Mouse (Mus musculus) heart, embryonic 15.5 days (tissue): Measurements from ENCODE around the gene Ube2q1. TPM values are rescaled to one million over a fixed set of nuclear protein-coding genes. Genes with fewer than 3 reads are reported as not detected.

ENCODE experiments used
- ATAC-seq: fragments of 200-750 bp; cut with Nextera tagmentation; replicated peaks from 2 replicates; pipeline ENCODE4 v1.8.0; 2017; ENCODE audit warnings: low read depth, moderate TSS enrichment; ENCODE audit not compliant: insufficient number of reproducible peaks, insufficient read depth, low FRiP score
- H3K27ac ChIP-seq: fragments of 300-500 bp; sonication (generic); 2 replicates; pipeline ENCODE4 v1.5.1; 2015; ENCODE audit warnings: mild to moderate bottlenecking, inconsistent platforms
- H3K27me3 ChIP-seq: fragments of 300-500 bp; sonication (generic); 2 replicates; pipeline ENCODE4 v1.6.1; 2015; ENCODE audit warnings: inconsistent platforms
- H3K36me3 ChIP-seq: fragments of 300-500 bp; sonication (generic); 2 replicates; pipeline ENCODE4 v1.6.1; 2015; ENCODE audit warnings: mild to moderate bottlenecking, inconsistent platforms
- H3K4me1 ChIP-seq: fragments of 300-500 bp; sonication (generic); replicated peaks from 2 replicates; pipeline ENCODE4 v1.6.1; 2015; ENCODE audit warnings: inconsistent platforms
- H3K4me2 ChIP-seq: fragments of 300-500 bp; sonication (generic); 2 replicates; pipeline ENCODE4 v1.6.1; 2015; ENCODE audit warnings: inconsistent platforms, mild to moderate bottlenecking, moderate library complexity
- H3K4me3 ChIP-seq: fragments of 300-500 bp; sonication (generic); 2 replicates; pipeline ENCODE4 v1.5.1; 2015; ENCODE audit warnings: mild to moderate bottlenecking, inconsistent platforms
- H3K9ac ChIP-seq: fragments of 300-500 bp; sonication (generic); 2 replicates; pipeline ENCODE4 v1.6.1; 2015; ENCODE audit warnings: mild to moderate bottlenecking, inconsistent platforms
- H3K9me3 ChIP-seq: fragments of 300-500 bp; sonication (generic); replicated peaks from 2 replicates; pipeline ENCODE4 v1.6.1; 2016; ENCODE audit warnings: inconsistent platforms
- WGBS: fragments of 180-500 bp; shearing (Covaris S2); methylation state at CpG from one replicate; pipeline ENCODE4 v1.1.7; 2015; ENCODE audit warnings: mixed read lengths; 5-methylcytosine and 5-hydroxymethylcytosine counted together
- polyA plus RNA-seq: library from polyadenylated mRNA; unstranded; fragments of >200 nt; fragmentation: Nextera tagmentation; extraction: Ambion mirVana; gene quantifications from 2 replicates; pipeline ENCODE4 v1.2.1, GENCODE M21; 2015

Ube2q1 gene
- polyA plus RNA-seq, 1 experiment from 2014 or later, result 6.8 TPM

- Histone ChIP-seq H3K9me3 (no peaks in the 10 kb centered on the region), H3K27ac (no peak overlapping the region), H3K36me3 (no peaks in the 10 kb centered on the region), H3K27me3 (no peaks in the 10 kb centered on the region), H3K4me1 (no peaks in the 10 kb centered on the region), H3K4me2 (no peak overlapping the region), H3K9ac (no peak overlapping the region), H3K4me3 (no peak overlapping the region)
- 92% methylated on average over 2 of the region's 2 CpGs for WGBS
- no peak for ATAC-seq
These were observed 33.3 kb downstream of the Ube2q1 start for GRCm38 (mm10) chr3:89806751-89807150.

- Histone ChIP-seq H3K9me3 (no peaks in the 10 kb centered on the region), H3K36me3 (no peaks in the 10 kb centered on the region), H3K4me2 (no peak overlapping the region), H3K27me3 (no peaks in the 10 kb centered on the region), H3K27ac (no peak overlapping the region), H3K4me3 (no peak overlapping the region), H3K4me1 (no peaks in the 10 kb centered on the region), H3K9ac (no peak overlapping the region)
- no peak for ATAC-seq
- 89% methylated on average over 3 of the region's 3 CpGs for WGBS
These were observed 33.8 kb downstream of the Ube2q1 start for GRCm38 (mm10) chr3:89807171-89807570.

- ATAC-seq, result no peak
- no peak overlapping the region for H3K27ac ChIP-seq
- no peaks in the 10 kb centered on the region for H3K9me3 ChIP-seq
- H3K36me3 ChIP-seq, result no peaks in the 10 kb centered on the region
- H3K9ac ChIP-seq, result no peak overlapping the region
- 54% methylated on average over 5 of the region's 5 CpGs for WGBS
- H3K27me3 ChIP-seq, result no peaks in the 10 kb centered on the region
- no peak overlapping the region for H3K4me2 ChIP-seq
- H3K4me1 ChIP-seq, result no peaks in the 10 kb centered on the region
- no peak overlapping the region for H3K4me3 ChIP-seq
These were observed 34.5 kb downstream of the Ube2q1 start for GRCm38 (mm10) chr3:89807881-89808280.

- no peaks in the 10 kb centered on the region for H3K9me3 ChIP-seq
- H3K4me1 ChIP-seq, result no peaks in the 10 kb centered on the region
- H3K27me3 ChIP-seq, result no peaks in the 10 kb centered on the region
- no peak overlapping the region for H3K27ac ChIP-seq
- H3K4me2 ChIP-seq, result no peak overlapping the region
- H3K4me3 ChIP-seq, result no peak overlapping the region
- no peaks in the 10 kb centered on the region for H3K36me3 ChIP-seq
- 47% methylated on average over 9 of the region's 9 CpGs for WGBS
- ATAC-seq, result no peak; the same call in 1 of the 2 replicates
- H3K9ac ChIP-seq, result no peak overlapping the region
These were observed 35.2 kb downstream of the Ube2q1 start for GRCm38 (mm10) chr3:89808638-89809037.

- no peak overlapping the region for H3K9ac ChIP-seq
- H3K4me1 ChIP-seq, result no peaks in the 10 kb centered on the region
- no peak overlapping the region for H3K4me2 ChIP-seq
- H3K36me3 ChIP-seq, result no peaks in the 10 kb centered on the region
- H3K27me3 ChIP-seq, result no peaks in the 10 kb centered on the region
- H3K9me3 ChIP-seq, result no peaks in the 10 kb centered on the region
- ATAC-seq, result no peak
- no peak overlapping the region for H3K4me3 ChIP-seq
- no peak overlapping the region for H3K27ac ChIP-seq
These were observed 37.4 kb downstream of the Ube2q1 start for GRCm38 (mm10) chr3:89810841-89811240.

- Histone ChIP-seq H3K9ac (no peak overlapping the region), H3K27me3 (0 out of 2 replicates have a peak, but pooled peaks cover 3% of the 10 kb centered on the region), H3K36me3 (no peaks in the 10 kb centered on the region), H3K4me2 (no peak overlapping the region), H3K27ac (no peak overlapping the region), H3K9me3 (no peaks in the 10 kb centered on the region), H3K4me1 (no peaks in the 10 kb centered on the region), H3K4me3 (no peak overlapping the region)
- ATAC-seq, result no peak
- WGBS, result 67% methylated on average over 3 of the region's 3 CpGs
These were observed 38.8 kb downstream of the Ube2q1 start for GRCm38 (mm10) chr3:89812166-89812565.

GRCm38 (mm10) chr3:89814051-89814450, 40.6 kb downstream of the Ube2q1 start:
- Histone ChIP-seq H3K4me1 (no peaks in the 10 kb centered on the region), H3K4me2 (no peak overlapping the region), H3K27me3 (0 out of 2 replicates have a peak, but pooled peaks cover 3% of the 10 kb centered on the region), H3K9me3 (no peaks in the 10 kb centered on the region), H3K9ac (no peak overlapping the region), H3K27ac (no peak overlapping the region), H3K36me3 (no peaks in the 10 kb centered on the region), H3K4me3 (no peak overlapping the region)
- 80% methylated on average over 7 of the region's 7 CpGs for WGBS
- ATAC-seq, result no peak

- no peak overlapping the region for H3K9ac ChIP-seq
- WGBS, result 62% methylated on average over 4 of the region's 4 CpGs
- no peaks in the 10 kb centered on the region for H3K9me3 ChIP-seq
- no peak overlapping the region for H3K4me2 ChIP-seq
- no peak overlapping the region for H3K27ac ChIP-seq
- H3K4me3 ChIP-seq, result no peak overlapping the region
- H3K27me3 ChIP-seq, result 0 out of 2 replicates have a peak, but pooled peaks cover 3% of the 10 kb centered on the region
- ATAC-seq, result no peak
- H3K4me1 ChIP-seq, result peaks cover 5% of the 10 kb centered on the region
- H3K36me3 ChIP-seq, result no peaks in the 10 kb centered on the region
These were observed 43.6 kb downstream of the Ube2q1 start for GRCm38 (mm10) chr3:89817056-89817455.

GRCm38 (mm10) chr3:89818605-89819004, 45.2 kb downstream of the Ube2q1 start:
- no peak overlapping the region for H3K9ac ChIP-seq
- H3K27me3 ChIP-seq, result 0 out of 2 replicates have a peak, but pooled peaks cover 3% of the 10 kb centered on the region
- H3K4me2 ChIP-seq, result no peak overlapping the region
- no peaks in the 10 kb centered on the region for H3K9me3 ChIP-seq
- H3K27ac ChIP-seq, result no peak overlapping the region
- no peaks in the 10 kb centered on the region for H3K36me3 ChIP-seq
- no peak overlapping the region for H3K4me3 ChIP-seq
- peaks cover 5% of the 10 kb centered on the region for H3K4me1 ChIP-seq
- ATAC-seq, result no peak
- WGBS, result 68% methylated on average over 3 of the region's 3 CpGs

GRCm38 (mm10) chr3:89819897-89820296, 46.5 kb downstream of the Ube2q1 start:
- no peak; the same call in 1 of the 2 replicates for ATAC-seq
- Histone ChIP-seq H3K9ac (no peak overlapping the region), H3K36me3 (no peaks in the 10 kb centered on the region), H3K4me1 (peaks cover 5% of the 10 kb centered on the region), H3K4me2 (no peak overlapping the region), H3K27me3 (0 out of 2 replicates have a peak, but pooled peaks cover 3% of the 10 kb centered on the region), H3K27ac (no peak overlapping the region), H3K4me3 (no peak overlapping the region), H3K9me3 (no peaks in the 10 kb centered on the region)
- 32% methylated on average over 7 of the region's 7 CpGs for WGBS

- Histone ChIP-seq H3K4me3 (no peak overlapping the region), H3K9ac (no peak overlapping the region), H3K4me2 (no peak overlapping the region), H3K9me3 (no peaks in the 10 kb centered on the region), H3K27me3 (0 out of 2 replicates have a peak, but pooled peaks cover 3% of the 10 kb centered on the region), H3K4me1 (peaks cover 5% of the 10 kb centered on the region), H3K36me3 (no peaks in the 10 kb centered on the region), H3K27ac (no peak overlapping the region)
- ATAC-seq, result no peak
- WGBS, result 76% methylated on average over 12 of the region's 12 CpGs
These were observed 47.1 kb downstream of the Ube2q1 start for GRCm38 (mm10) chr3:89820311-89821095.

- ATAC-seq, result no peak
- no peak overlapping the region for H3K4me2 ChIP-seq
- H3K9me3 ChIP-seq, result no peaks in the 10 kb centered on the region
- 72% methylated on average over 11 of the region's 11 CpGs for WGBS
- 0 out of 2 replicates have a peak, but pooled peaks cover 3% of the 10 kb centered on the region for H3K27me3 ChIP-seq
- H3K4me1 ChIP-seq, result peaks cover 5% of the 10 kb centered on the region
- no peak overlapping the region for H3K9ac ChIP-seq
- H3K36me3 ChIP-seq, result no peaks in the 10 kb centered on the region
- no peak overlapping the region for H3K4me3 ChIP-seq
- H3K27ac ChIP-seq, result no peak overlapping the region
These were observed 47.7 kb downstream of the Ube2q1 start for GRCm38 (mm10) chr3:89821096-89821513.
